Mouse (Mus musculus) gastrocnemius, postnatal 10 days (tissue): ENCODE results near the gene Cdt1. TPM values are rescaled to one million over a fixed set of nuclear protein-coding genes. Genes with fewer than 3 reads are reported as not detected.

Experiments used
- DNase-seq: peaks from one replicate; pipeline ENCODE4 v3.0.0; 2021; ENCODE audit warnings: mixed read lengths
- microRNA-seq, 2 experiments: library from miRNA; unstranded; fragments of <30 nt; microRNA quantifications; one replicate each; pipeline ENCODE4 v1.2.0; 2021
- total RNA-seq, 2 experiments: library from RNA; stranded (reverse); gene quantifications; 2 replicates each; pipeline ENCODE4 v1.2.3; 2021

Cdt1 gene
- total RNA-seq, 2 experiments from 2014 or later = 5.8 to 8.1 TPM

GRCm38 (mm10) chr8:122616181-122616905, 48.5 kb downstream of the Cdt1 start:
- DNase-seq = no peak

GRCm38 (mm10) chr8:122617947-122618546, 50.2 kb downstream of the Cdt1 start:
- DNase-seq = peak; percentile 89

GRCm38 (mm10) chr8:122618660-122619378, 51.0 kb downstream of the Cdt1 start:
- DNase-seq = no peak

- no peak for DNase-seq
These were observed 52.6 kb downstream of the Cdt1 start for GRCm38 (mm10) chr8:122620446-122620845.

- DNase-seq = no peak
These were observed 54.9 kb downstream of the Cdt1 start, which contains the start of gene Pabpn1l for GRCm38 (mm10) chr8:122622727-122623126. Gene Pabpn1l (minus strand): TSS chr8:122622739.

Small RNAs within 50 kb of the gene (microRNA-seq; reads per million reads assigned to microRNA genes)
- gene Mir6396 = 0 reads per million in 2 experiments

Other genes with a start within 250 kb of the Cdt1 start
- not detected for gene Trhr2, start 207.3 kb upstream of the Cdt1 start, total RNA-seq
- 10 to 100 TPM; 23.7 to 27.8 TPM for gene Zc3h18, start 191.4 kb upstream of the Cdt1 start, total RNA-seq
- gene Il17c, start 146.0 kb upstream of the Cdt1 start, total RNA-seq = not detected
- gene Cyba, start 135.1 kb upstream of the Cdt1 start, total RNA-seq = 10 to 100 TPM; 23.8 to 28.6 TPM
- 1 to 10 TPM; 6.9 to 7.9 TPM for gene Mvd, start 124.6 kb upstream of the Cdt1 start, total RNA-seq
- 1 to 10 TPM; 2.5 to 3.1 TPM for gene Snai3, start 107.3 kb upstream of the Cdt1 start, total RNA-seq
- gene Rnf166, start 92.0 kb upstream of the Cdt1 start, total RNA-seq = 10 to 100 TPM; 26.2 to 28.0 TPM
- 10 to 100 TPM; 12.0 to 13.3 TPM for gene Ctu2, start 91.9 kb upstream of the Cdt1 start, total RNA-seq
- gene Piezo1, start 16.7 kb upstream of the Cdt1 start, total RNA-seq = 10 to 100 TPM; 24.5 to 30.9 TPM
- 10 to 100 TPM; 41.4 to 45.2 TPM for gene Aprt, start 8.9 kb downstream of the Cdt1 start, total RNA-seq
- 1 to 10 TPM; 4.5 to 7.4 TPM for gene Galns, start 43.4 kb downstream of the Cdt1 start, total RNA-seq
- gene Trappc2l, start 43.6 kb downstream of the Cdt1 start, total RNA-seq = 10 to 100 TPM; 52.7 to 52.8 TPM
- not detected for gene Pabpn1l, start 54.7 kb downstream of the Cdt1 start, total RNA-seq
- 10 to 100 TPM; 19.0 to 20.1 TPM for gene Cbfa2t3, start 131.1 kb downstream of the Cdt1 start, total RNA-seq
- 10 to 100 TPM; 14.3 to 15.0 TPM for gene Acsf3, start 207.5 kb downstream of the Cdt1 start, total RNA-seq